Mouse (Mus musculus) midbrain, embryonic 10.5 days (tissue): ENCODE data around the gene Pofut2. TPM values are rescaled to one million over a fixed set of nuclear protein-coding genes. Genes with fewer than 3 reads are reported as not detected.
A peak's percentile ranks its signal among the peaks of the same experiment; 100 is the strongest.

Experiments
- DNase-seq: peaks from one replicate; pipeline ENCODE4 v3.0.0-alpha.2; 2017; ENCODE audit warnings: low spot score
- H3K27ac ChIP-seq: fragments of 300-500 bp; sonication (generic); replicated peaks from 2 replicates; pipeline ENCODE4 v1.5.1; 2016; ENCODE audit warnings: mild to moderate bottlenecking
- H3K27me3 ChIP-seq: fragments of 300-500 bp; sonication (generic); 2 replicates; pipeline ENCODE4 v1.6.1; 2016; ENCODE audit warnings: low read depth, mild to moderate bottlenecking; ENCODE audit not compliant: poor library complexity, severe bottlenecking
- H3K36me3 ChIP-seq: fragments of 300-500 bp; sonication (generic); 2 replicates; pipeline ENCODE4 v1.6.1; 2016; ENCODE audit warnings: mild to moderate bottlenecking, moderate library complexity
- H3K4me1 ChIP-seq: fragments of 300-500 bp; sonication (generic); 2 replicates; pipeline ENCODE4 v1.6.1; 2016
- H3K4me3 ChIP-seq: fragments of 300-500 bp; sonication (generic); 2 replicates; pipeline ENCODE4 v1.5.1; 2016; ENCODE audit warnings: mild to moderate bottlenecking, moderate library complexity
- H3K9me3 ChIP-seq: fragments of 300-500 bp; sonication (generic); replicated peaks from 2 replicates; pipeline ENCODE4 v1.6.1; 2016; ENCODE audit warnings: mild to moderate bottlenecking
- WGBS: fragments of 180-500 bp; shearing (Covaris S2); methylation state at CpG from one replicate; pipeline ENCODE4 v1.1.7; 2016; 5-methylcytosine and 5-hydroxymethylcytosine counted together
- polyA plus RNA-seq: library from polyadenylated mRNA; unstranded; fragments of >200 nt; fragmentation: Nextera tagmentation; extraction: Ambion mirVana; gene quantifications from 2 replicates; pipeline ENCODE4 v1.2.1, GENCODE M21; 2016

The Pofut2 gene
- polyA plus RNA-seq, 1 experiment from 2014 or later, result 82.2 TPM

DNA sequence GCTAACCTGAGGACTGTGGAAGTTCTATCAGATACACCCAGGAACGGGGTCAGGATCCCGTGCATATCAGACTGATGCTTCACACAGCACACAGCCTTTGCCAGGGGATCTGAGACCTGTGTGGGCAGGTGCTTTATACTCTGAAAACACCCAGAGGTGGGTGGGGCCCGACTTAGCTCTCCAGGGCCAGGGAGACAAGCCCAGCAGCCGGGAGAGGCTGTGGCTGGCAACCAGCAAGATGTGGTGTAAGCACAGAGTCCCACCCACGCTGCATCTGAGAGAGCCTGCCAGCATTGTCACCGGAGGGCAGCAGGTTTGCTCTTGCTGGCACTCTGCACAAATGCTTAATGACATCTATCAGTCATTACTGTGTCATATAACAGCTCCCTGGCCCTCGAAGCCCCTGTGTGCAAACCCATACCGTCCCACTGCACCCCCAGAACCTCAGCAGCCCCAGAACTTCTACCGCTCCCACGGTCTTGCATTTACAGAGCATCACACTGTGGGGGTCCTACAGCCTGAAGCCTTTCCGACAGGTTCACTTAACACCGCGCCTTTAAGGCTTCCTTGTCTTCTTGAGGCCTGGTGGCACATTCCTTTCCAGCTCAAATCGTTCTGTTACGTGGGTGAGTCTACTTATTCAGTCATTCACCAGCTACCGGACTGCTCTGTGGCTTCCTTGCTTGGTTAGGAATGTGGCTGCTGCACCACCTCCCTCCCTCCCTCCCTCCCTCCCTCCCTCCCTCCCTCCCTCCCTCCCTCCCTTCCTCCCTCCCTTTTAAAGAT lies 21.0 kb upstream of the Pofut2 start:
- Histone ChIP-seq H3K4me3 (no peak overlapping the region), H3K9me3 (peaks cover 6% of the 10 kb centered on the region; the same call in 1 of the 2 replicates), H3K4me1 (peaks cover 10% of the 10 kb centered on the region; the same call in 1 of the 2 replicates), H3K27me3 (no peaks in the 10 kb centered on the region), H3K36me3 (no peaks in the 10 kb centered on the region), H3K27ac (no peak overlapping the region)
- no peak for DNase-seq
- WGBS, result 79% methylated on average over 16 of the region's 16 CpGs

DNA sequence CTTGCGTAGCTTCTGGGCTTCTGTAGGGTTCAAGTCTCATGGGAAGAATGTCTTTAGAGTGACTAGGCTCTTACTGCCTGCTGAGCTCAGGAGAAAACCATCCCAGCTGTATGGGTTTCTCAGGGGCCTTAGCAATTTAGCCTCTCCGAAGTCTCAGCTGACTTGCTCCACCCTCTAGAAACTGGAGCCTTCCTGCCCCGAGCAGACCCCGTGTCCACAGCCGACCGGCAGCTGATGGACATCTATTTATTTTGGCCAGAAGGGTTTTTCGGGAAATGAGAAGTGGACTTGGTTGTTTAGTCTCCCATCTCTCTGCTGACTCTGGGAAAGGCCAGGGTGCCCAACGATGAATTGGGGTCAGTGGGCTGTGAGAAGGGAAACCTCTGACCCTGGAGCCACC lies 18.3 kb upstream of the Pofut2 start:
- no peaks in the 10 kb centered on the region for H3K27me3 ChIP-seq
- no peak for DNase-seq
- no peaks in the 10 kb centered on the region for H3K36me3 ChIP-seq
- peaks cover 6% of the 10 kb centered on the region; the same call in 1 of the 2 replicates for H3K9me3 ChIP-seq
- H3K27ac ChIP-seq, result no peak overlapping the region
- H3K4me1 ChIP-seq, result 0 out of 2 replicates have a peak, but pooled peaks cover 3% of the 10 kb centered on the region
- 80% methylated on average over 8 of the region's 8 CpGs for WGBS
- H3K4me3 ChIP-seq, result no peak overlapping the region

DNA sequence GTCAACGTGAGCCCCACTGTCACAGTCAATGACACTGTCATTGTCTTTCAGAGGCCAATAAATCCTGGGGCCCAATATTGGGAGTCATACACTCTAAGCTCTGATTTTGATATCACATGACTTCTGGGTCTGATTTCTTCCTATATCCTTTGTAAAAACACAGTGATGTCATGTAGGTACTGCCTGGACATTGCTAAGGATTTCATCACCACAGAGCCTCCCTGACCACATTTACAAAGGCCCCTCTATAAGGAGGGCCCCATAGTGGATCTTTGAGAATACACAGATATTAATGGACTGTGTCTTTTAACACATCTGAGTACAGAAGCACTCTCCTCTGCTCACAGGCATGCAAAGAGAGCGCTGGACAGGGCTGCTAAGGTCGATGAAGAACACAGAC lies 16.6 kb upstream of the Pofut2 start:
- Histone ChIP-seq H3K27ac (no peak overlapping the region), H3K4me3 (no peak overlapping the region), H3K4me1 (0 out of 2 replicates have a peak, but pooled peaks cover 3% of the 10 kb centered on the region), H3K36me3 (no peaks in the 10 kb centered on the region), H3K9me3 (no peaks in the 10 kb centered on the region), H3K27me3 (no peaks in the 10 kb centered on the region)
- WGBS, result 89% methylated on average over 3 of the region's 3 CpGs
- DNase-seq, result no peak

DNA sequence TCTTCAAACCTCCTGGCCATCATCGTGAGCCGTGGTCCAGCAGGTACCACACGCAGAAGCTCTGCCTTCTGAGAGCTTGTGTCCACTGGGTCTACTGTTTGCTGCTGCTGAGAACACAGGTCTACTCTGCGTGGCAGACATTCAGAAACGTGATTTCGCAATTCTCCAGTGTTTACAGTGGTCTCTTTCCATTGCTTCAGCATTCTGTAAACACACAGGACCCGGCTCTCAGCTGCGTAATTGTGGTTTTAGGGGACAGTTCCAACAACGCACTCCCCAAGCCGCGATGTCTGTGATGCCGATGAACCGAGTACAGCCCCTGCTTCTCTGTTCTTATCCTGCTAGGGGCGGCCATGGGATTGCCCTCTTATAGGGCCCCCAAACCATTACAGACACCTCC lies 16.1 kb upstream of the Pofut2 start:
- Histone ChIP-seq H3K9me3 (no peaks in the 10 kb centered on the region), H3K4me1 (no peaks in the 10 kb centered on the region), H3K27me3 (no peaks in the 10 kb centered on the region), H3K27ac (no peak overlapping the region), H3K36me3 (no peaks in the 10 kb centered on the region), H3K4me3 (no peak overlapping the region)
- 92% methylated on average over 14 of the region's 14 CpGs for WGBS
- no peak for DNase-seq

DNA sequence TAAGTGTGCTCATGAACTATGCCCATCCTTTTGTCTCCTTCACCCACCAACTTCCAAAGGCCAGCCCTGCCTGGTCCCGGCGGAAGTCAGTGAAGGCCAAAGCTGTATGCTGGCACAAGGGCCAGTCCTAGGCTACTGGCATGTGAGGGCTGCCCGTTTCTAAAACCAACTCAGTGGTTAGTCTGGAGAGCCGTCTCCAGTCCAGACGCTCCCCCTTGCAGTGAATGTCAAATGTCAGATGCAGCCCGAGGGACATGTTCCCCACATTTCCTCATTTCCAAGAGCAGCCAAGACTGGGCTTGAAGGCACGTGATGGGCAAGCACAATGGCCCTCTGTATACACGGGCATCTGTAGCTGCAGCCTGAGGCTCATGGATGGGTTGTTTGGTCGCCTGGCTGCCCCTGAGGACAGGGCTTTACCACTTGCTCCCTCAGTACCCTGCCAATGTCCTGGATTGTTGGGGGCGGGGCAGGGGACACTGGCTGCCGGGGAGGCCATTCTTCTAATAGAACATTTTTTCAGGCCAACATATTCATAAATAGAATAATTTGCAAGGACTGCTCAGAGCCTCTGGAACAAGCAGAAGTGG lies 15.4 kb upstream of the Pofut2 start:
- H3K4me1 ChIP-seq, result no peaks in the 10 kb centered on the region
- no peaks in the 10 kb centered on the region for H3K27me3 ChIP-seq
- WGBS, result 82% methylated on average over 11 of the region's 11 CpGs
- no peak overlapping the region for H3K4me3 ChIP-seq
- DNase-seq, result no peak
- no peaks in the 10 kb centered on the region for H3K36me3 ChIP-seq
- no peaks in the 10 kb centered on the region for H3K9me3 ChIP-seq
- H3K27ac ChIP-seq, result no peak overlapping the region

DNA sequence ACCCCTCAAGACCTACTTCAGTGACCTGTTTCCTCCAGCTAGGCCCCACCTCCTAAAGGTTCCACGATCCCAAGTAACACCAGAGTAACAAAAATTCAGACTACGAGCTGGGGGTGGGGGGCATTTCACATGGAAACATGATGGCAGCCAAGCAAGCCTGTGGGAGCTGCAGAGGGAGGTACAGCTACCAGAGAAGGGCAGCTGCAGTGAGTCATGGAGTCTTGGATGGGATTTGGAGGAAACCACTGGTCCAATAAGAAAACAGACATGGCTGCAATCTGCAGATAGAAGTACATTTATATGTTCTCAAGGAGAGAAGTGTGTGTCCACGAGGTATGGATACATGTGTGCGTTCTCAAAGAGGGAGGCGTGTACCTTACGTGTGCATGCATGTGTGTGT lies 14.2 kb upstream of the Pofut2 start:
- no peak for DNase-seq
- 92% methylated on average over 6 of the region's 6 CpGs for WGBS
- no peaks in the 10 kb centered on the region for H3K4me1 ChIP-seq

DNA sequence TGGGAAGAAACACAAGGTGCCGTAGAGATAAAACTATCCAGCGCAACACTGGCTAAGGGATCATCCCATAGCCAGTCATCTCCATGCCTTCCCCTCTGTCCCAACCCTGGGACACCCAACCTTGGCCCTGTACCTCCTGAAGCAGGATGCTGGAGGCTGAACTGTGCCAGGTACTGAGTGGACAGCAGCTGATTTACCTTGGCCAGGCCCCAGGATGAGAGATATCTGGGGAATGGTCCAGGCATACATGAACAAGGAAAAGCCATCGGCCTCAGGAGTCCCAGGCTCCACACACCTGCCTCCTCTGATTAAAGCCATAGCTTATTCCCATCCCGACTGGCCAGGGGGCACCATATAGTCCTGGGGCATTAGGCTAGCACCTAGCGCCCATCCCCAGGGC lies 12.0 kb upstream of the Pofut2 start:
- WGBS, result 91% methylated on average over 5 of the region's 5 CpGs
- Histone ChIP-seq H3K4me1 (peaks cover 12% of the 10 kb centered on the region), H3K36me3 (no peaks in the 10 kb centered on the region), H3K27me3 (no peaks in the 10 kb centered on the region), H3K27ac (no peak overlapping the region), H3K4me3 (no peak overlapping the region), H3K9me3 (no peaks in the 10 kb centered on the region)
- DNase-seq, result no peak

More for the DNA sequence above, 14.2 kb upstream of the Pofut2 start:
- no peak overlapping the region for H3K4me3 ChIP-seq
- H3K36me3 ChIP-seq, result no peaks in the 10 kb centered on the region
- no peak overlapping the region for H3K27ac ChIP-seq
- H3K9me3 ChIP-seq, result no peaks in the 10 kb centered on the region
- H3K27me3 ChIP-seq, result no peaks in the 10 kb centered on the region

DNA sequence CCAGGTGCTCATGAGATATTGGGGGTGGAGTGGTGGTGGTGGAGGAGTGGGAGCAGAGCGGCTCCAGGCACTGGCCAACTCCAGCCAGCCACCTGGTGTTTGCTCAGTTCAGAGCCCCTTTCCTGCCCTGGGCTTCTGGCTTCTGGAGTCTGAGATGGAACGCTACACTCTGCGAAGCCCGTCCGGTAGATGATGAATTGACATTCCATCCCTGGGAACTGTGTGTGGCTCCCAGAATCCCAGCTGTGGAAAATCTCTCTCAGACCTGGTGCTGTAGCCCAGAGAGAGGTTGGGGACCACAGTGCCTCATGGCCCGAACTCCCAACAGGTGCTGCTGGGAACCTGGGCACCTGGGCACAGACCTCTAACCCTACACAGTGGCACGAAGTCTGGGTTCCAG lies 11.3 kb upstream of the Pofut2 start:
- Histone ChIP-seq H3K27me3 (no peaks in the 10 kb centered on the region), H3K36me3 (no peaks in the 10 kb centered on the region), H3K9me3 (no peaks in the 10 kb centered on the region), H3K4me3 (no peak overlapping the region), H3K27ac (no peak overlapping the region), H3K4me1 (peaks cover 19% of the 10 kb centered on the region)
- no peak for DNase-seq
- 89% methylated on average over 7 of the region's 7 CpGs for WGBS

DNA sequence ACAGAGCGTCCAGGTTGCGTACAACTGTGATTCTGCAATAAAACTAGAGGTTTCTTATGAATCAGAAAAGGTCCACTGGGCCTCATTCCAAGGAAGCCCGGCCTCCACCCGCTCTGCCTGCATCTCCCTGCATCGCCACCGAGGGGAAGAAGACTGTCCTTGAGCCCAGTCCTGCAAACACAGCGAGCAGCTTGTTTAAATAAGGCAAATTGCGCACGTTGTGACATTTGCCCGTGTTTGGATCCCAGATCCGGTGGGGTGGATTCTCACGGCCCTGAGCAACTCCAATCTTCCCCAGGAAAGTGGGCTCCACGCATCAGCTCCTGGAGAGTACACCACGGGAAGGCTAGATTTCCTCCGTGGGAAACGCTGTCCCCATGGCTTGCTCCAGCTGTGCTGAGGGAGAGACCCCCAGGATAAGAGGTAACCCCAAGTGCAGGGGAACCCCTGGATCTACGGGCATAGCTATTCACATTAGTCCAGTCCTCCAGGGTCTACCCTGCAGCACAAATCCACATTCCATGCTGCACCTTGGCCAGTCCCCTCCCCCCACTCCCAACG lies 7.7 kb upstream of the Pofut2 start:
- no peaks in the 10 kb centered on the region for H3K36me3 ChIP-seq
- peak overlapping the region; percentile 81; the same call in 1 of the 2 replicates for H3K27ac ChIP-seq
- peaks cover 31% of the 10 kb centered on the region for H3K4me1 ChIP-seq
- peak; percentile 21 for DNase-seq
- no peaks in the 10 kb centered on the region for H3K9me3 ChIP-seq
- 66% methylated on average over 18 of the region's 18 CpGs for WGBS
- no peaks in the 10 kb centered on the region for H3K27me3 ChIP-seq
- no peak overlapping the region for H3K4me3 ChIP-seq

DNA sequence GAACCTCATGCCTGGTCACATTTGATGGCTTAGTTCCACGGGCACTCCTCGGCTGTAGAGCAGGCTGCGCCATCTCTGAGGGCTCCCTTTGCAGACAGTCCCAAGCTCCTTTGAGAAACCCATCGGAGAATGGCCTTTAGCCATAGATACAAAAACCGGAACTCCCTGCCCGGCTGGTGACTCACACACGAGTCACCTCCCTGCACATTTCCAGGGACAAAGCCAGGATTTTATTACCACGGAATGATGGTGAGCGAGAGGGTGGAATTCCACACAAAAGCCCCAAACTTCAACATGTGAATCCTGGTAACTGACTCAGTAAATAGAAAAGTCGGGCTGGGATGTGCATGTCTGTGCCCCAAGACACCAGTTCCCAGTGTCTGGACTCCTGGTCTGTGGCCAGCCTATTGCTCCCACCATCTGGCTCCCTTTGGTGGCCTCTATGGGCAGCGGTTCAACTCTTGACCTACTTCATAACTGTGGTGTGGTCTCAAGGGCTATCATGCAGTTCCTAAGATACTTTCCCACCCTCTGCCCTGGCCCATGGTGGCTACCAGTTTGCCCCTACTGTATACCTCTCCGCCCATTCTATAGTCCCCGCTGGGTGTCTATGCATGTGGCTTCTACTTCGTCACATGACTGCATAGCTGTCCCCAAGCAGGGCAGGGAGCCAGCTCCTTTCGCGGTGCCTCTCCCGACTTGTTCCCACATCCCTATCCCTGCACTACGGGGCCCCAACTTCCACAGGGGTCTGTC lies 7.1 kb upstream of the Pofut2 start:
- peak overlapping the region; percentile 81 for H3K27ac ChIP-seq
- H3K4me1 ChIP-seq, result peaks cover 31% of the 10 kb centered on the region
- no peak overlapping the region for H3K4me3 ChIP-seq
- H3K36me3 ChIP-seq, result no peaks in the 10 kb centered on the region
- no peak for DNase-seq
- no peaks in the 10 kb centered on the region for H3K27me3 ChIP-seq
- 83% methylated on average over 18 of the region's 18 CpGs for WGBS
- H3K9me3 ChIP-seq, result no peaks in the 10 kb centered on the region

DNA sequence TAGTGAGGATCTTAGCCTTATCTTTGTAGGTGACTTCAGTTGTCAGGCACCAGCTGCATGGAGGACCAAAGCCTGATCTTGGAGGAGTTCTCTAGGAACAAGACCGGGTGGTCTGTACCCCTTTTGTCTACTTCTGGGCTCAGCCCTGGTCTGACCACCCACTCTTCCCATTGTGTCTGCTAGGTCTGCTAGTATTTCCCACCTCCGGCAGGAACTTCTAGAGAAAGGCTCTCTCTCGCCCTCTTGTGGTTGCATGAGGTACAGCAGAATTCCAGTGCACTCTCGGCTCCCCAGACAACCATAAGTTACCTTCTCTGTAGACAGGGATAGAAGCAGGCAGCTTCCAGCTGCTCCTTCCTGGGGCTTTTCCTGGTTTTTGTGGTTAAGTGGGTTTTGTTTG lies 6.2 kb upstream of the Pofut2 start:
- Histone ChIP-seq H3K27me3 (no peaks in the 10 kb centered on the region), H3K4me1 (peaks cover 31% of the 10 kb centered on the region), H3K9me3 (no peaks in the 10 kb centered on the region), H3K4me3 (no peak overlapping the region), H3K27ac (peak overlapping the region; percentile 81), H3K36me3 (no peaks in the 10 kb centered on the region)
- WGBS, result under 1% methylated on average over 4 of the region's 4 CpGs
- peak; percentile 88 for DNase-seq

DNA sequence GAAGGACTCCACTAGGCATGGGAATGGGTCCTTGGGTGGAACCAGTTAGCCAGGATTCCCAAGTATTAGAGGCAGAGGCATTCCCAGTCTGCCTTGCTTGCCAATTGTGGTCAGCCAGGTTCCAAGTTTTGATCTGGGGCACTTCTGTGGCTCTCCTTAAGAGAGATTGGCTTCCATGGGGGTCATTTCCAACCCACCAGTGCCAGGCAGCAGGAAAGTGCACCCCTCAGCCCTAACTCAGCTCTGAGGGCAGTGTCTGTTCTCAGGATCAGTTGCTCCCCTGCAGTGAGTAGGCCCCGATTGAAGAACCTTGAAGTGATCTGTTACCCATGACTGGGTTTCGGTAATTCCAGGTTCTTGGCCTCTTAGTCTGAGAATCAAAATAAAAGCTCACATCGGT lies 3.8 kb upstream of the Pofut2 start:
- H3K27me3 ChIP-seq, result no peaks in the 10 kb centered on the region
- no peak for DNase-seq
- no peak overlapping the region for H3K27ac ChIP-seq
- H3K4me1 ChIP-seq, result peaks cover 55% of the 10 kb centered on the region
- no peaks in the 10 kb centered on the region for H3K36me3 ChIP-seq
- no peak overlapping the region for H3K4me3 ChIP-seq
- 66% methylated on average over 3 of the region's 3 CpGs for WGBS
- no peaks in the 10 kb centered on the region for H3K9me3 ChIP-seq
